Mouse (Mus musculus) lung, adult 2 months (tissue): ENCODE results near the gene Dcaf17.

Experiments used
- CTCF ChIP-seq: fragments of 200-500 bp; IDR thresholded peaks from 2 replicates; pipeline ENCODE4 v1.5.1; 2011; ENCODE audit warnings: mild to moderate bottlenecking, low read length, control low read depth; ENCODE audit not compliant: insufficient read depth
- POLR2A ChIP-seq: fragments of 200-500 bp; IDR thresholded peaks from 2 replicates; pipeline ENCODE4 v1.6.1; 2011; ENCODE audit warnings: low read depth, mild to moderate bottlenecking, control low read depth, low read length, borderline replicate concordance; ENCODE audit errors: extremely low read depth

GRCm38 (mm10) chr2:71054716-71055115 is 412 bp upstream of the Dcaf17 start:
- no peak for TF ChIP-seq CTCF
- no peak for TF ChIP-seq POLR2A
